Mouse (Mus musculus) adrenal gland, adult 8-10 months (tissue): ENCODE measurements around the gene Ssu72. TPM values are rescaled to one million over a fixed set of nuclear protein-coding genes. Genes with fewer than 3 reads are reported as not detected.
"Not testable (repeated sequence)": the region's sequence is repeated elsewhere in the genome, so short reads cannot be mapped to it uniquely, and the experiment has no call there.

Source experiments
- DNase-seq: peaks from one replicate; pipeline ENCODE4 v3.0.0; 2022
- total RNA-seq, 4 experiments: library from RNA; stranded (reverse); gene quantifications; 2 replicates each; pipeline ENCODE4 v1.2.4; 2022

Gene Ssu72
- total RNA-seq, result 100 to 1,000 TPM; 106 to 127 (median 114) TPM

- peak; percentile 90 for DNase-seq
These were observed at the start of gene Ssu72 for GRCm38 (mm10) chr4:155704721-155705591. Gene Ssu72, plus strand, starts transcription at chr4:155704800.

DNA sequence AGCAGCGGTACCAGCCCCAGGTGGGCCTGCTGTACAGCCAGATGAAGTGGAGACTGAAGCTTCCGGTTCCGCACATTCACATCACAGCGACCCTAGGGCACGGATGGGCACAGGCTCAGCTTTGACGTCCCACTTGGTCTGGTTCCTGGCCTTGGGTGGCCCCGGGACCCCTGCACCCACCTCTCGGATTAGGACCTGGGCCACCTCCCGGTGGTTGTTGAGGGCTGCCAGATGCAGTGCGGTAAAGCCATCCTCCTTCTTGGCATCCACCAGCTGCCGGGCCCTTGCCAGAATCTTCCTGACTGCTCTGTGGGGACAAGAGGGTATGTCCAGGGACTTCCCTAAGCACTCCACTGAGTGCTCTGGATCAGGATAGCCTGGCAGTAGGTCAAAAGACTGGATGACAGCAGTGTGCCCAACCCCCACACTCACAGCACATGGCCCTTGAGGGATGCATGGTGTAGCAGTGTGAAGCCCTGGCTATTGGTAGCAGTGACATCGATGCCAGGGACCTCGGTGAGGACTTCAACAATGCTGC is 48.3 kb upstream of the Ssu72 start:
- no peak for DNase-seq

GRCm38 (mm10) chr4:155658961-155659360 is 45.6 kb upstream of the Ssu72 start:
- DNase-seq, result no peak

DNA sequence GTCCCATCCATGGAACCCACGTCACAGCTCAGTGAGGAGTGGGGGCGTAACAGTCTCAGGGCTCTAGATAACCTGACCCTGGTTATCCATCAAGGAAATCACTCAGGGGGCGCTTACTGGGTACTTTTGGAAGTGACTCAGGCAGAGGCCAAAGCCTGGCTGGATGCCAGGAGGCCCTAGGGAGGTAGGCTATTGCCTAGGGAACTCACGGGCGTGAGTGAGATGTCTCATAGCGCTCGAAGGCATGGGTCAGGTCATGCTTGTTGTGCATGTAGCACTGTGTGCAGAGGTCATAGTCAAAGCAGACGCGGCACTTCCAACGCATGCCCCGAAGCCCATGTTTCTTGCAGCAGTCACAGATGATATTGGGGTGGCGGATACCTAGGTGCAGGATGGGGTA is 44.0 kb upstream of the Ssu72 start:
- DNase-seq, result no peak

DNA sequence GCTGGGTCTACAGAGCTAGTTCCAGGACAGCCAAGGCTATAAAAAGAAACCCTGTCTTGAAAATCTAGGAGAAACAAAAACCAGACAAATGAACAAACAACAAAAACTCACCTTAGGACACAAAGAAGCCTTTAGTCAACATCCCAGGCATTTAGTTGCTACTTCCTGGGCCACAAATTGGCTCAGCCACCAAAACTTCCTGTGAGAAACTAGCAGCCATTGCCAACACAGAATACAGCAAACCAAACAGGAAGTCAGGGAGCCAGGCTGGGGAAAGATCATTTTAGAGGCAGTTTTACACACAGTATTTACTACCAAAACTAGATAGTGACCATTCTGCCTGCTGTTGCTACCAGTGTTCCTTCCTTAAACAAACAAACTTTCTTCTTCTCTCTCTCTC is 37.7 kb upstream of the Ssu72 start:
- no peak for DNase-seq

DNA sequence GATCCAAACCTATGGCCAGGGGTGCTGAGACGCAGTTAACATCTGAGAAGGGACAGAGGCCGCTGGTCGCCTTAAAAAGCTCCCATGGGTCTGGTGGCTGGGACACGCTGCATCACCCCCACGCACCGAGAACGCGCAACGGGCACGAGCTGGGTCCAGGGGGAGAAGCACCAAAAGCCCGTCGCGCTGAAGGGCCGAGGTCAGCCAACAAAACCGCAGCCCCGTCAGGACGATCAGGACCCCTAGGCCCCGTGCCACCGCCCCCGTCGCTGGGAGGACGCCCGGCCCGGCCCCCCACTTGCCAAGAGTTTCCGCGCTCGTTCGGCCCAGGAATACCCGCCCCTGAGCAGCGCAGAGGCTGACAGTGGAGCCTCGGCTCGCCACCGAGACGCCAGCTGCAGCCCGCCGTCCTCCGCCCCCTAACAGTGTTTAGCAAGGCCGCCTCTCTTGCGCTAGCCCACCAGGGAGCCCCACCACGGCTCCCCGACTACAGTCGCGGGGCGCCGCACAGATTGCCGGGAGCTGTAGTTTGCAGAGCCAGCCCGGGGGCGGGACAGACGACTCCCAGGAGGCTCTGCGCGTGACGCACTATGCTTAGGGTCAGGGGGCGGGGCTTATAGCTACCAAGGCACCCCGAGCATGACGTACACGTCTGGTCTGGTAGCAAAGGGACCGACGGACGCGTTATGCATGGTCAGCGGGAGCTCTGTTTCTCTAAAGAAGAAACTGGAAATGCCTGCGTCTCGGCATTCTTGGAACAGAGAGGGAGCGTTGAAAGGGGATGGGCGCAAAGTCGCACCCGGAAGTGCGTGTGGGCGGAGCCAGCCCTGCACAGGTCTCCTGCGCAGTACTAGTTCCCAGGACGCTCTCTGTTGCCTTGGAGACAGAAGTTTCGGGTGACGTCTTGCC is 35.7 kb upstream of the Ssu72 start, which contains the start of gene Mib2:
Gene Mib2, minus strand, starts transcription at position 510 of the 909 bp plus-strand sequence.
- DNase-seq, result peak; percentile 94

DNA sequence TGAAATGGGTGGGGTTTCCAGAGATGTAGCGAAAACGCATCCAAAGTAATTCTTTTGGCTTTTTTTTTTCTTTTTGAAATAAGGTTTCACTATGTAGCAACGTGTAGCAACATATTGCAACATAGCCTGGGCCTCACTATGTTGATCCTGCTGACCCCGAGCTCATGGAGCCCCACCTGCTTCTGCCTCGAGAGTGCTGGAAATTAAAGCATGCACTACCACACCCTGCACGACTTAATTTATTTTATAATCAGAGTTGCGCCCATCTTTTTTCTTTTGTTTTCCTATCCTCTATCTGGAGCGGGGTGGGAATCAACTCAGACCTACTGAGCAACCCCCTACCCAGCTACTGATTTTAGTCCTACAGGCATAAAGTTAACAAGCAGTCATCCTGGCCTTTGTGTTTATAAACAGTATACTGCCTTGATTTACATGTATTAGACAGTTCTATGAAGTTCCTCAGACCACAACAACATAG is 35.0 kb upstream of the Ssu72 start:
- DNase-seq, result no peak

- DNase-seq, result not testable (repeated sequence)
These were observed 34.4 kb upstream of the Ssu72 start for GRCm38 (mm10) chr4:155670236-155670635.

DNA sequence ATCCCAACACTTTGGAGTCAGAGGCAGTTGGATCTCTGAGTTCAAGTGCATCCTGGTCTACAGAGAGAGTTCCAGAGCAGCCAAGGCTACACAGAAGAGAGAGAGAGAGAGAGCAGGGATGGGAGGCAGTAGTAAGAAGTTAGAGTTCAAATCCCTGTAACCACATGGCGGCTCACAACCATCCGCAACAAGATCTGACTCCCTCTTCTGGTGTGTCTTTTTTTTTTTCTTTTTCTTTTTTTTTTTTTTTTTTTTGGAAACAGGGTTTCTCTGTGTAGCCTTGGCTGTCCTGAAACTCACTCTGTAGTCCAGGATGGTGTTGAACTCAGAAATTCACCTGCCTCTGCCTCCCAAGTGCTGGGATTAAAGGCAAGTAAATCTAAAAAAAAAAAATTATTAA is 32.5 kb upstream of the Ssu72 start:
- DNase-seq, result no peak

DNA sequence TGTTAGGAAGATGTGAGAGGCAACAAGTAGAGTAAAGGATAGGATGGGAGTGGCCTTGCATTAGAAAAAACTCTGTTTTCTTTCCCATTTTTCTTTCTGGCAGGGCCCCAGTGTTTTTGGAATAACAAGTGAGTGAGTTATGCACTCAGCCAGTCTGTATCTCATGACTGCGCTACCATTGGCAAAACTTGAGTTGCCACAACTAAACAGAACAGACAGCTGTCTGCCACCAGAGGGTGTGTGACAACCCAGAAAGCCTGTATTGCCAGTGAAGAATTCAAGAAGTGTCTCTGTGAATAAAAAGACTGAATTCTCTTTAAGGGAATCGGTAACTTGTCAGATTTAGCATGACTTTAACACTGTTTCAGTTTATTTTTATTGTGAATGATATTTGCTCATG is 28.6 kb upstream of the Ssu72 start:
- no peak for DNase-seq

DNA sequence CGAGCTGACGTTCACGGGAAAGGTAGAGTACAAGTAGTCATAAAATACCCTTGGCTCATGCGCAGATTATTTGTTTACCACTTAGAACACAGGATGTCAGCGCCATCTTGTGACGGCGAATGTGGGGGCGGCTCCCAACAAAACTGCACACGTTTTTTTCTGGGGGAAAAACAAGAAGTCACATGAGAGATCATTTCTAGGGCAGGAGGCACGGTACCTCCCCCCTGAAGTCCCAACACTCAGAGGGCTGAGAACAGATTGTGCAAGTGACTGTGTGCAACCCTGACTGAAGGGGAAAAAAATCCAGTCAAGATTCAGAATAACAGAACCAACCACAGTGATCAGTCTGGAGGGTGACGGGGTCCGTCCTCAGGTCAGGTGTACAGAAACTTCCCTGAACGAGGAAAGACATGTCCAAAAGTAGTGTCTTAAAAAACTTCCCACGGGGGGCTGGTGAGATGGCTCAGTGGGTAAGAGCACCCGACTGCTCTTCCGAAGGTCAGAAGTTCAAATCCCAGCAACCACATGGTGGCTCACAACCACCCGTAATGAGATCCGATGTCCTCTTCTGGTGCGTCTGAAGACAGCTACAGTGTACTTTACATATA is 20.8 kb upstream of the Ssu72 start:
- DNase-seq, result not testable (repeated sequence)

- not testable (repeated sequence) for DNase-seq
These were observed 16.8 kb upstream of the Ssu72 start for GRCm38 (mm10) chr4:155687764-155688163.

- DNase-seq, result no peak
These were observed 13.8 kb upstream of the Ssu72 start for GRCm38 (mm10) chr4:155690571-155691375.

- no peak for DNase-seq
These were observed 12.2 kb upstream of the Ssu72 start for GRCm38 (mm10) chr4:155692421-155692820.

GRCm38 (mm10) chr4:155694111-155694481 is 10.5 kb upstream of the Ssu72 start, which contains the start of gene Fndc10:
Gene Fndc10, plus strand, starts transcription at chr4:155694342.
- peak; percentile 59 for DNase-seq

DNA sequence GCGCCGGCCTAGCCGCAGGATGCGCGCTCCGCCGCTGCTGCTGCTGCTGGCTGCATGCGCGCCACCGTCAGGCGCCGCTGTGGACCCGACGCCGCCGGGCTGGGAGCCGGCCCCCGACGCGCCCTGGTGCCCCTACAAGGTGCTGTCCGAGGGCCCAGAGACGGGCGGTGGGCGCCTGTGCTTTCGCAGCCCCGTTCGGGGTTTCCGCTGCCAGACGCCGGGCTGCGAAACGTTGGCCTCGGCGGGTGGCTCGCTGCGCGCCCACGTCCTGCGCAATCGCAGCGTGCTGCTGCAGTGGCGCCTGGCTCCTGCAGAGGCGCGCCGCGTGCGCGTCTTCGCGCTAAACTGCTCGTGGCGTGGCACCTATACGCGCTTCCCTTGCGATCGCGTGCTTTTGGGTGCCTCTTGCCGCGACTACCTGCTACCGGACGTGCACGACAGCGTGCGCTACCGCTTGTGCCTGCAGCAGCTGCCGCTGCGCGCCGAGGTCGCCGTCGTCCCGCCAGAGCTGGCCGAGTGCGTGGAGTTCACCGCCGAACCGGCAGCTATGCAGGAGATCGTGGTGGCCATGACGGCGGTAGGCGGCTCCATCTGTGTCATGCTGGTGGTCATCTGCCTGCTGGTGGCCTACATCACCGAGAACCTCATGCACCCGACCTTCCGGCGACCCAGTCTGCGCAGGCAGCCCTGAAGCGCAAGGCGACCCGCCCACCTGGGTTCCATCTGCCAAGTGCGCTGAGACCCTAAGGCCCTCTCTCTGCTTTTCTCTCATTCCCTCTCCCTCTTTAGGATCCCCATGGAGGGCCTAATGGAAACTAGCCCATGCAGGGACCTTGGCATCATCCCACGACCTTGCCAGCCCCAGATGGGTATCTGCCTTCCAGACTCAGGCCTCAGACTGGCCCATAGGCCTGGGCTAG is 9.9 kb upstream of the Ssu72 start:
- peak; percentile 57 for DNase-seq

GRCm38 (mm10) chr4:155695531-155696062 is 9.0 kb upstream of the Ssu72 start:
- no peak for DNase-seq

DNA sequence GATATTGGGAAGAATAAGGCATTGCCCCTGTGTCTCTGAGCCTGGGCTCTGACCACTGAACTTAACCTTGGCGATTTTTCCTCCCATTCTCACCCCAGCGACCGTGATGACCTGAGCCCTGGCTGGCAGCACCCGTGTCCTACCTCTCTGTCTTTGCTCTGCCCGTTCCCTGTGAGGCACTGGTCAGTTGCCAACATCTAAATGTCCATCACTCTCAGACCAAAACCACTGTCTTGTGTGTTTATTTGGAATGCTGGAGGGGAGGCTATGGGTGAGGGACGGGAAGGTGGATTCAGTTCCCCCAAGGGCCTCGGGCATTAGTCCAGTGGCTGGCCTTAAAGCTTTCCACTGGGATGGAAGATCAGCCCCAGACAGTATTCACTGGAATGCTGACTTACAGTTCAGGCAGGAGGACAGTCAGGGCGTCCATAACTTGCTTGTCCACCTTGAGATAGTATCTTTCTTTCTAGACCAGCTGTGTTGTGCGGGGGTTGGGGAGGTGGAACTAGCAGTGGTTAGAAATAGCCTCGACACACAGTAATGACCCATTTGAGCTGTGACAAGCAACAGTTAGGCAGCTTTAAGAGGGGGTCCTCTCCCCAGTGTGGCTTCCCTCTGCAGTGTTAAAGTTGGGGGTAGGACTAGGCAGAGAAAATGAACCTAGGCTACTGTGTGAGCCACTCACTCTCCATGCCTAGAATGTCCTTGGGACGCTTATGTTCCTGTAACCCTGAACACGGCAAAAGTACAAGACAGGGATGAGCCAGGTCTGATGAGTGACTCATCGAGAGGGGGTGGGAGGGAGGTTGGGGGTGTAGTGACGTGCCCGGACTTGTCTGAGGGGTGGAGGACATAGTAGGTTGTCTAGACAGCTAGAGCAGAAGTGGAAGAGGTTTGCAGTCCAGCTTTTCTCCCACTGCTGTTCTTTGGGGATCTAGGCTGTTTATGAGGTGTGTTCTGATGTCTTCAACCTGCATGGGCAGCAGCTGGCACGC is 8.0 kb upstream of the Ssu72 start:
- DNase-seq, result peak; percentile 53

DNA sequence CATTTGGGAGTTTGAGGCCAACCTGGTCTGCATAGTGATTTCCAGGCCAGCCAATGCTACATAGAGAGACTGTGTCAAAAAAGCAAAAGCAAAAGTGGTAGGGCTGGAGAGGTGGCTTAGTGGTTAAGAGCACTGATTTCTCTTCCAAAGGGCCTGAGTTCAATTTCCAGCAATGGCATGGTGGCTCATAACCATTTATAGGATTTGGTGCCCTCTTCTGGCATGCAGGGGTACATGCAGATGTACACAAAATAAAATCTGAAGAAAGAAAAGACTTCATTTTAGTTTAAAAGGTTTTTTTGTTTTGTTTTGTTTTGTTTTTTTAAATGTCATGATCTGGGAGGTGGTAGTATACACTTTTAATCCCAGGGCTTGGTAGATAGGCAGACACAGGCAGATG is 4.2 kb upstream of the Ssu72 start:
- DNase-seq, result no peak
